ENCODE assay signal across 24 mouse cellular contexts in genomic region chr9:43466883-43467282, GRCm38 (mm10).
DNase-seq lines count a peak whose midpoint lies in the region; ATAC-seq and TF ChIP-seq lines count a peak whose summit lies in the region.
"Had no signal": no experiment of that assay in that cellular context is flagged by ENCODE, and none has a peak within 500 bp of the region (broad histone marks: within the 10 kb centered on the region; RNA-seq: fewer than 3 reads in every experiment).

No protein-coding gene starts in this region.

- no peaks in the 10 kb centered on the region for H3K36me3 ChIP-seq in limb, embryonic 11.5 days (ENCODE audit: control insufficient read depth, insufficient read depth, low read length)
- H3K36me3 ChIP-seq in limb, embryonic 10.5 days = no peaks in the 10 kb centered on the region
- no peaks in the 10 kb centered on the region for H3K36me3 ChIP-seq in liver, postnatal 0 days (replicated peaks; ENCODE audit: insufficient read depth, low read length)
- H3K36me3 ChIP-seq: embryonic facial prominence, embryonic 12.5 days; embryonic facial prominence, embryonic 15.5 days; heart, embryonic 12.5 days; heart, embryonic 15.5 days had no signal

- no peak overlapping the region for H3K4me3 ChIP-seq in limb, embryonic 11.5 days (ENCODE audit: low read depth, low read length)
- no peak overlapping the region for H3K4me3 ChIP-seq in limb, embryonic 10.5 days
- H3K4me3 ChIP-seq in liver, postnatal 0 days (ENCODE audit: low read depth, low read length) = no peak overlapping the region
- H3K4me3 ChIP-seq: embryonic facial prominence, embryonic 12.5 days; embryonic facial prominence, embryonic 15.5 days; heart, embryonic 12.5 days; heart, embryonic 15.5 days had no signal

- no peak overlapping the region for H3K4me2 ChIP-seq in limb, embryonic 11.5 days (ENCODE audit: low read depth, severe bottlenecking)
- no peak overlapping the region for H3K4me2 ChIP-seq in liver, postnatal 0 days (ENCODE audit: low read depth, low read length)
- H3K4me2 ChIP-seq: embryonic facial prominence, embryonic 12.5 days; embryonic facial prominence, embryonic 15.5 days; heart, embryonic 12.5 days; heart, embryonic 15.5 days; hindbrain, embryonic 14.5 days had no signal

- no peaks in the 10 kb centered on the region for H3K4me1 ChIP-seq in limb, embryonic 11.5 days (ENCODE audit: control insufficient read depth, insufficient read depth, low read length)
- H3K4me1 ChIP-seq in limb, embryonic 10.5 days = peaks cover 15% of the 10 kb centered on the region
- peaks cover 10% of the 10 kb centered on the region; the same call in 1 of the 2 replicates for H3K4me1 ChIP-seq in liver, postnatal 0 days (ENCODE audit: insufficient read depth)
- H3K4me1 ChIP-seq: embryonic facial prominence, embryonic 12.5 days; heart, embryonic 12.5 days; heart, embryonic 15.5 days had no signal

- peak; percentile 36 for DNase-seq in embryo, embryonic 10 days (ENCODE audit: low spot score)
- no peak for DNase-seq in embryo, embryonic 9.5 days (ENCODE audit: extremely low spot score)
- peak; percentile 23 for DNase-seq in limb, embryonic 11.5 days (ENCODE audit: low spot score)
- no peak for DNase-seq in limb, embryonic 10.5 days (ENCODE audit: low spot score)
- peak; percentile 21 for DNase-seq in liver, postnatal 0 days
- no peak for DNase-seq in liver
- no peak for DNase-seq in kidney, adult 11 months
- DNase-seq: adrenal gland, adult 8-10 months; adrenal gland, postnatal 36 days; cerebellum, adult 18-20 months; cerebellum, adult 9-10 months; cerebellum, postnatal 14 days; forebrain, postnatal 0 days; gastrocnemius, postnatal 25 days; heart, adult 18-20 months; heart, postnatal 10 days; heart, postnatal 36 days had no signal

- 17% methylated on average over 3 of the region's 3 CpGs for WGBS in limb, embryonic 11.5 days
- 18% methylated on average over 3 of the region's 3 CpGs for WGBS in limb, embryonic 10.5 days
- WGBS in liver, postnatal 0 days (ENCODE audit: insufficient replicate concordance) = 29% methylated on average over 3 of the region's 3 CpGs

- no peak overlapping the region for H3K9ac ChIP-seq in limb, embryonic 11.5 days (ENCODE audit: low read length)
- no peak overlapping the region for H3K9ac ChIP-seq in liver, postnatal 0 days (replicated peaks)
- H3K9ac ChIP-seq: embryonic facial prominence, embryonic 12.5 days; embryonic facial prominence, embryonic 15.5 days; forebrain, postnatal 0 days; heart, embryonic 12.5 days; heart, embryonic 15.5 days; hindbrain, embryonic 14.5 days had no signal

- no peaks in the 10 kb centered on the region for H3K27me3 ChIP-seq in limb, embryonic 11.5 days (ENCODE audit: control insufficient read depth, insufficient read depth, low read length)
- H3K27me3 ChIP-seq in limb, embryonic 10.5 days (ENCODE audit: low read depth, poor library complexity, severe bottlenecking) = peaks cover 5% of the 10 kb centered on the region; the same call in 1 of the 2 replicates
- H3K27me3 ChIP-seq in liver, postnatal 0 days (ENCODE audit: insufficient read depth, low read length) = no peaks in the 10 kb centered on the region
- H3K27me3 ChIP-seq: embryonic facial prominence, embryonic 12.5 days; embryonic facial prominence, embryonic 15.5 days had no signal

- no peak for TF ChIP-seq EP300 in liver, postnatal 0 days (IDR thresholded peaks at IDR 0.05; ENCODE audit: low read depth)

- no peak for TF ChIP-seq CTCF in liver, postnatal 0 days (IDR thresholded peaks at IDR 0.05; ENCODE audit: low read depth)

- ATAC-seq in limb, embryonic 11.5 days (ENCODE audit: insufficient number of reproducible peaks, low FRiP score, low TSS enrichment, low read depth) = no peak
- ATAC-seq in liver, postnatal 0 days = peak; percentile 73
- ATAC-seq: activated CD4-positive, CD25-positive, alpha-beta regulatory T cell, adult 4 months; forebrain, embryonic 14.5 days; forebrain, postnatal 0 days had no signal

- no peak overlapping the region for H3K27ac ChIP-seq in limb, embryonic 11.5 days (replicated peaks; ENCODE audit: low read depth, low read length)
- H3K27ac ChIP-seq in limb, embryonic 10.5 days = no peak overlapping the region
- 0 out of 2 replicates have a peak overlapping the region, but pooled peaks have one; percentile 29 for H3K27ac ChIP-seq in liver, postnatal 0 days (ENCODE audit: low read depth)
- H3K27ac ChIP-seq: embryonic facial prominence, embryonic 12.5 days; embryonic facial prominence, embryonic 15.5 days; heart, embryonic 15.5 days; hindbrain, embryonic 14.5 days had no signal

- no peaks in the 10 kb centered on the region for H3K9me3 ChIP-seq in limb, embryonic 11.5 days (ENCODE audit: control insufficient read depth, low read length)
- H3K9me3 ChIP-seq in limb, embryonic 10.5 days (replicated peaks) = no peaks in the 10 kb centered on the region
- no peaks in the 10 kb centered on the region for H3K9me3 ChIP-seq in liver, postnatal 0 days (ENCODE audit: low read length)
- H3K9me3 ChIP-seq: embryonic facial prominence, embryonic 12.5 days; embryonic facial prominence, embryonic 15.5 days; heart, embryonic 12.5 days; heart, embryonic 15.5 days had no signal

Comparison
In these comparisons a context has a peak if more than half of its experiments do, and no peak if none do; other contexts are left out.
1. DNase-seq: peak in embryo, embryonic 10 days (single experiment), limb, embryonic 11.5 days (single experiment) and liver, postnatal 0 days (single experiment); none in embryo, embryonic 9.5 days (single experiment), limb, embryonic 10.5 days (single experiment), liver (single experiment) and kidney, adult 11 months (single experiment).